Mouse (Mus musculus): Measurements from ENCODE around the gene Spns1.

DNA sequence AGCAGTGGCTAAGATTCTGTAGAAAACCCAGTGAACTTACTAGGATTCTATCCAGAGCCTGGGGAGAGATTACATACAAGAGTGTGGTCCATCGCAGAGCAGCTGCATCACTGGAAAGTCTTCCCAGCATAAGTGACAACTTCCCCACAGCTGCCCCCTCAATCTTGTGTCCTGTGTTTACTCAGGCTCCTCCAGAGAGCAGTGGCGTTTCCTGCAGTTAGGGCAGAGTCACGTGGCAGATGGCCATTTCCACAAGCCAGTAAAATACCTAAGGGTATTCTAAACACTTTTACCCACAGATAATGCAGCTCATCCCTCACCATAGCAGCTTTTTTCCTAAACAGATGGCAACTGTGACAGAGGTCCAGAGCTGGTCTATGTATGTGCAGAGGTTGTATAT is 52.5 kb downstream of the Spns1 start:
- TF ChIP-seq CTCF (IDR thresholded peaks at IDR 0.05; ENCODE audit: low read depth) = no peak
- no peak for TF ChIP-seq EP300 (IDR thresholded peaks at IDR 0.05; ENCODE audit: low read depth)

Measured in liver, embryonic 14.5 days (tissue).